Mouse (Mus musculus) midbrain, embryonic 13.5 days (tissue): ENCODE measurements at regions not wholly inside any gene's neighbourhood (a gene's known extent, or its start where the extent isn't known, plus 50 kb on each side); places are given as distances from the start of the nearest gene placed in this dataset.

Experiments used
- ATAC-seq: fragments of 200-750 bp; cut with Nextera tagmentation; 2 replicates; pipeline ENCODE4 v1.8.0; 2017; ENCODE audit warnings: mild to moderate bottlenecking, moderate TSS enrichment, moderate library complexity
- H3K27ac ChIP-seq: fragments of 300-500 bp; sonication (generic); 2 replicates; pipeline ENCODE4 v1.5.1; 2015; ENCODE audit warnings: inconsistent platforms, mild to moderate bottlenecking, moderate library complexity
- H3K27me3 ChIP-seq: fragments of 300-500 bp; sonication (generic); 2 replicates; pipeline ENCODE4 v1.6.1; 2015; ENCODE audit warnings: mild to moderate bottlenecking, inconsistent platforms
- H3K36me3 ChIP-seq: fragments of 300-500 bp; sonication (generic); 2 replicates; pipeline ENCODE4 v1.6.1; 2015; ENCODE audit warnings: mild to moderate bottlenecking, inconsistent platforms
- H3K4me1 ChIP-seq: fragments of 300-500 bp; sonication (generic); replicated peaks from 2 replicates; pipeline ENCODE4 v1.6.1; 2015; ENCODE audit warnings: inconsistent platforms
- H3K4me2 ChIP-seq: fragments of 300-500 bp; sonication (generic); replicated peaks from 2 replicates; pipeline ENCODE4 v1.6.1; 2015; ENCODE audit warnings: moderate library complexity, mild to moderate bottlenecking, inconsistent platforms
- H3K4me3 ChIP-seq: fragments of 300-500 bp; sonication (generic); replicated peaks from 2 replicates; pipeline ENCODE4 v1.5.1; 2015; ENCODE audit warnings: mild to moderate bottlenecking, inconsistent platforms
- H3K9ac ChIP-seq: fragments of 300-500 bp; sonication (generic); replicated peaks from 2 replicates; pipeline ENCODE4 v1.6.1; 2015; ENCODE audit warnings: mild to moderate bottlenecking, inconsistent platforms
- H3K9me3 ChIP-seq: fragments of 300-500 bp; sonication (generic); 2 replicates; pipeline ENCODE4 v1.6.1; 2016; ENCODE audit warnings: mild to moderate bottlenecking, inconsistent platforms
- WGBS: fragments of 180-500 bp; shearing (Covaris S2); methylation state at CpG from one replicate; pipeline ENCODE4 v1.1.7; 2015; 5-methylcytosine and 5-hydroxymethylcytosine counted together

- no peaks in the 10 kb centered on the region for H3K36me3 ChIP-seq
- H3K9ac ChIP-seq = no peak overlapping the region
- H3K27ac ChIP-seq = 0 out of 2 replicates have a peak overlapping the region, but pooled peaks have one; percentile 41
- WGBS = 25% methylated on average over 24 of the region's 24 CpGs
- H3K27me3 ChIP-seq = peaks cover 12% of the 10 kb centered on the region
- peak; percentile 80 for ATAC-seq
- H3K4me3 ChIP-seq = no peak overlapping the region
- peak overlapping the region; percentile 9 for H3K4me2 ChIP-seq
- peaks cover 42% of the 10 kb centered on the region for H3K4me1 ChIP-seq
- H3K9me3 ChIP-seq = no peaks in the 10 kb centered on the region
Measured at GRCm38 (mm10) chr9:61102451-61103358, 269.5 kb upstream of the Tle3 start.

GRCm38 (mm10) chr9:61105550-61106280 is 266.5 kb upstream of the Tle3 start:
- no peak overlapping the region for H3K27ac ChIP-seq
- ATAC-seq = no peak
- WGBS = 80% methylated on average over 15 of the region's 15 CpGs
- no peak overlapping the region for H3K4me2 ChIP-seq
- H3K9me3 ChIP-seq = no peaks in the 10 kb centered on the region
- H3K36me3 ChIP-seq = no peaks in the 10 kb centered on the region
- H3K27me3 ChIP-seq = peaks cover 12% of the 10 kb centered on the region
- no peak overlapping the region for H3K4me3 ChIP-seq
- peaks cover 48% of the 10 kb centered on the region for H3K4me1 ChIP-seq
- H3K9ac ChIP-seq = no peak overlapping the region

- Histone ChIP-seq H3K36me3 (no peaks in the 10 kb centered on the region), H3K4me3 (no peak overlapping the region), H3K9ac (no peak overlapping the region), H3K4me1 (peaks cover 45% of the 10 kb centered on the region), H3K27me3 (peaks cover 3% of the 10 kb centered on the region; the same call in 1 of the 2 replicates), H3K9me3 (no peaks in the 10 kb centered on the region), H3K4me2 (no peak overlapping the region), H3K27ac (no peak overlapping the region)
- WGBS = 89% methylated on average over 5 of the region's 5 CpGs
- ATAC-seq = no peak
Measured at GRCm38 (mm10) chr9:61109519-61110285, 262.5 kb upstream of the Tle3 start.

GRCm38 (mm10) chr9:61111206-61111605 is 261.0 kb upstream of the Tle3 start:
- Histone ChIP-seq H3K4me1 (peaks cover 47% of the 10 kb centered on the region), H3K27me3 (peaks cover 3% of the 10 kb centered on the region; the same call in 1 of the 2 replicates)
- ATAC-seq = peak; percentile 64

GRCm38 (mm10) chr9:61111733-61112415 is 260.3 kb upstream of the Tle3 start:
- Histone ChIP-seq H3K27ac (peak overlapping the region; percentile 64), H3K36me3 (no peaks in the 10 kb centered on the region), H3K27me3 (peaks cover 3% of the 10 kb centered on the region; the same call in 1 of the 2 replicates), H3K4me3 (no peak overlapping the region), H3K4me2 (peak overlapping the region; percentile 41), H3K9ac (no peak overlapping the region), H3K9me3 (no peaks in the 10 kb centered on the region), H3K4me1 (peaks cover 47% of the 10 kb centered on the region)
- WGBS = 24% methylated on average over 19 of the region's 19 CpGs
- ATAC-seq = peak; percentile 96

More at GRCm38 (mm10) chr9:61111206-61111605, 261.0 kb upstream of the Tle3 start:
- peak overlapping the region; percentile 41 for H3K4me2 ChIP-seq
- no peak overlapping the region for H3K9ac ChIP-seq
- whole genome bisulfite sequencing = 16% methylated on average over 7 of the region's 7 CpGs
- H3K9me3 ChIP-seq = no peaks in the 10 kb centered on the region
- peak overlapping the region; percentile 64 for H3K27ac ChIP-seq
- no peak overlapping the region for H3K4me3 ChIP-seq
- H3K36me3 ChIP-seq = no peaks in the 10 kb centered on the region

GRCm38 (mm10) chr9:61119252-61119651 is 252.9 kb upstream of the Tle3 start:
- WGBS = 87% methylated on average over 3 of the region's 3 CpGs
- Histone ChIP-seq H3K4me2 (no peak overlapping the region), H3K36me3 (no peaks in the 10 kb centered on the region), H3K9ac (no peak overlapping the region), H3K27ac (no peak overlapping the region), H3K4me1 (peaks cover 27% of the 10 kb centered on the region), H3K9me3 (no peaks in the 10 kb centered on the region), H3K4me3 (no peak overlapping the region), H3K27me3 (peaks cover 4% of the 10 kb centered on the region; the same call in 1 of the 2 replicates)
- no peak for ATAC-seq

GRCm38 (mm10) chr9:61120531-61120930 is 251.6 kb upstream of the Tle3 start:
- Histone ChIP-seq H3K36me3 (no peaks in the 10 kb centered on the region), H3K9ac (no peak overlapping the region), H3K9me3 (no peaks in the 10 kb centered on the region), H3K4me3 (no peak overlapping the region), H3K4me2 (no peak overlapping the region), H3K27ac (no peak overlapping the region), H3K27me3 (peaks cover 9% of the 10 kb centered on the region; the same call in 1 of the 2 replicates), H3K4me1 (peaks cover 25% of the 10 kb centered on the region)
- 76% methylated on average over 3 of the region's 3 CpGs for WGBS
- no peak for ATAC-seq

GRCm38 (mm10) chr9:61120931-61121391 is 251.2 kb upstream of the Tle3 start:
- 52% methylated on average over 10 of the region's 10 CpGs for WGBS
- ATAC-seq = no peak
- no peak overlapping the region for H3K9ac ChIP-seq
- H3K4me3 ChIP-seq = no peak overlapping the region
- H3K27ac ChIP-seq = peak overlapping the region; percentile 35; the same call in 1 of the 2 replicates
- peaks cover 22% of the 10 kb centered on the region for H3K4me1 ChIP-seq
- no peaks in the 10 kb centered on the region for H3K36me3 ChIP-seq
- no peak overlapping the region for H3K4me2 ChIP-seq
- no peaks in the 10 kb centered on the region for H3K9me3 ChIP-seq
- peaks cover 9% of the 10 kb centered on the region; the same call in 1 of the 2 replicates for H3K27me3 ChIP-seq

GRCm38 (mm10) chr9:61123431-61123830 is 248.7 kb upstream of the Tle3 start:
- Histone ChIP-seq H3K27ac (no peak overlapping the region), H3K36me3 (no peaks in the 10 kb centered on the region), H3K9me3 (no peaks in the 10 kb centered on the region), H3K4me3 (no peak overlapping the region), H3K27me3 (peaks cover 9% of the 10 kb centered on the region; the same call in 1 of the 2 replicates), H3K4me2 (no peak overlapping the region), H3K9ac (no peak overlapping the region), H3K4me1 (peaks cover 20% of the 10 kb centered on the region)
- ATAC-seq = no peak

- peaks cover 7% of the 10 kb centered on the region; the same call in 1 of the 2 replicates for H3K27me3 ChIP-seq
- no peak overlapping the region for H3K4me2 ChIP-seq
- H3K4me1 ChIP-seq = peaks cover 23% of the 10 kb centered on the region
- no peak for ATAC-seq
- H3K27ac ChIP-seq = no peak overlapping the region
- H3K4me3 ChIP-seq = no peak overlapping the region
- no peak overlapping the region for H3K9ac ChIP-seq
- H3K36me3 ChIP-seq = no peaks in the 10 kb centered on the region
- H3K9me3 ChIP-seq = no peaks in the 10 kb centered on the region
- 78% methylated on average over 7 of the region's 7 CpGs for WGBS
Measured at GRCm38 (mm10) chr9:61125769-61126168, 246.4 kb upstream of the Tle3 start.

GRCm38 (mm10) chr9:61128077-61128476 is 244.1 kb upstream of the Tle3 start:
- no peak overlapping the region for H3K9ac ChIP-seq
- H3K4me1 ChIP-seq = peaks cover 9% of the 10 kb centered on the region; the same call in 1 of the 2 replicates
- H3K36me3 ChIP-seq = no peaks in the 10 kb centered on the region
- H3K4me3 ChIP-seq = no peak overlapping the region
- H3K27me3 ChIP-seq = peaks cover 7% of the 10 kb centered on the region; the same call in 1 of the 2 replicates
- H3K9me3 ChIP-seq = no peaks in the 10 kb centered on the region
- 72% methylated on average over 2 of the region's 2 CpGs for WGBS
- no peak overlapping the region for H3K27ac ChIP-seq
- H3K4me2 ChIP-seq = no peak overlapping the region
- ATAC-seq = no peak
